Mouse (Mus musculus): ENCODE data around the gene Rpgrip1l.

GRCm38 (mm10) chr8:91196661-91197060, 116.4 kb downstream of the Rpgrip1l start:
- TF ChIP-seq GATA1 (IDR thresholded peaks at IDR 0.05; ENCODE audit: low read length) (no peak), TAL1 (IDR thresholded peaks at IDR 0.05; ENCODE audit: low read length) (no peak)
